Mouse (Mus musculus): Measurements from ENCODE around the gene Senp6. TPM values are rescaled to one million over a fixed set of nuclear protein-coding genes. Genes with fewer than 3 reads are reported as not detected.
"Not testable (repeated sequence)": the region's sequence is repeated elsewhere in the genome, so short reads cannot be mapped to it uniquely, and the experiment has no call there.

Senp6 gene
- polyA plus RNA-seq, 1 experiment: 128 TPM

- Histone ChIP-seq H3K9me3 (replicated peaks; ENCODE audit: control insufficient read depth, insufficient read depth, low read length, poor library complexity, severe bottlenecking) (no peaks in the 10 kb centered on the region), H3K4me1 (ENCODE audit: control insufficient read depth, insufficient read depth, low read length) (peaks cover 2% of the 10 kb centered on the region), H3K36me3 (ENCODE audit: control insufficient read depth, insufficient read depth, low read length, poor library complexity, severe bottlenecking) (no peaks in the 10 kb centered on the region), H3K9ac (ENCODE audit: low read depth, poor library complexity, severe bottlenecking) (no peak overlapping the region), H3K27ac (ENCODE audit: insufficient read depth, low read length) (no peak overlapping the region), H3K4me3 (ENCODE audit: low read depth, low read length) (no peak overlapping the region), H3K27me3 (ENCODE audit: control insufficient read depth, insufficient read depth, low read length, poor library complexity, severe bottlenecking) (no peaks in the 10 kb centered on the region)
- TF ChIP-seq CTCF (IDR thresholded peaks at IDR 0.05; ENCODE audit: low read depth, low read length) (no peak), POLR2A (IDR thresholded peaks at IDR 0.05; ENCODE audit: insufficient read depth, low read length) (no peak), EP300 (IDR thresholded peaks at IDR 0.05; ENCODE audit: insufficient read depth, low read depth, low read length) (no peak)
Measured at GRCm38 (mm10) chr9:80085665-80086064, 19.0 kb downstream of the Senp6 start.

- not testable (repeated sequence) for H3K27me3 ChIP-seq (ENCODE audit: control insufficient read depth, insufficient read depth, low read length, poor library complexity, severe bottlenecking); H3K9me3 ChIP-seq (replicated peaks; ENCODE audit: control insufficient read depth, insufficient read depth, low read length, poor library complexity, severe bottlenecking); H3K27ac ChIP-seq (ENCODE audit: insufficient read depth, low read length); H3K9ac ChIP-seq (ENCODE audit: low read depth, poor library complexity, severe bottlenecking); H3K36me3 ChIP-seq (ENCODE audit: control insufficient read depth, insufficient read depth, low read length, poor library complexity, severe bottlenecking); H3K4me1 ChIP-seq (ENCODE audit: control insufficient read depth, insufficient read depth, low read length); H3K4me3 ChIP-seq (ENCODE audit: low read depth, low read length)
Measured at GRCm38 (mm10) chr9:80086272-80086966, 19.7 kb downstream of the Senp6 start.

GRCm38 (mm10) chr9:80089409-80089808 is 22.7 kb downstream of the Senp6 start:
- H3K4me1 ChIP-seq (ENCODE audit: control insufficient read depth, insufficient read depth, low read length): no peaks in the 10 kb centered on the region
- H3K27me3 ChIP-seq (ENCODE audit: control insufficient read depth, insufficient read depth, low read length, poor library complexity, severe bottlenecking): no peaks in the 10 kb centered on the region
- no peak overlapping the region for H3K27ac ChIP-seq (ENCODE audit: insufficient read depth, low read length)
- no peak overlapping the region for H3K4me3 ChIP-seq (ENCODE audit: low read depth, low read length)
- H3K9ac ChIP-seq (ENCODE audit: low read depth, poor library complexity, severe bottlenecking): no peak overlapping the region
- TF ChIP-seq EP300 (IDR thresholded peaks at IDR 0.05; ENCODE audit: insufficient read depth, low read depth, low read length): no peak
- no peak for TF ChIP-seq POLR2A (IDR thresholded peaks at IDR 0.05; ENCODE audit: insufficient read depth, low read length)
- no peak for TF ChIP-seq CTCF (IDR thresholded peaks at IDR 0.05; ENCODE audit: low read depth, low read length)
- H3K9me3 ChIP-seq (replicated peaks; ENCODE audit: control insufficient read depth, insufficient read depth, low read length, poor library complexity, severe bottlenecking): no peaks in the 10 kb centered on the region
- peaks cover 2% of the 10 kb centered on the region; the same call in 1 of the 2 replicates for H3K36me3 ChIP-seq (ENCODE audit: control insufficient read depth, insufficient read depth, low read length, poor library complexity, severe bottlenecking)

GRCm38 (mm10) chr9:80096325-80096724 is 29.6 kb downstream of the Senp6 start:
- no peak overlapping the region for H3K4me3 ChIP-seq (ENCODE audit: low read depth, low read length)
- H3K9me3 ChIP-seq (replicated peaks; ENCODE audit: control insufficient read depth, insufficient read depth, low read length, poor library complexity, severe bottlenecking): no peaks in the 10 kb centered on the region
- no peak overlapping the region for H3K9ac ChIP-seq (ENCODE audit: low read depth, poor library complexity, severe bottlenecking)
- H3K36me3 ChIP-seq (ENCODE audit: control insufficient read depth, insufficient read depth, low read length, poor library complexity, severe bottlenecking): peaks cover 2% of the 10 kb centered on the region; the same call in 1 of the 2 replicates
- TF ChIP-seq CTCF (IDR thresholded peaks at IDR 0.05; ENCODE audit: low read depth, low read length) (no peak), EP300 (IDR thresholded peaks at IDR 0.05; ENCODE audit: insufficient read depth, low read depth, low read length) (no peak), POLR2A (IDR thresholded peaks at IDR 0.05; ENCODE audit: insufficient read depth, low read length) (no peak)
- no peaks in the 10 kb centered on the region for H3K4me1 ChIP-seq (ENCODE audit: control insufficient read depth, insufficient read depth, low read length)
- H3K27me3 ChIP-seq (ENCODE audit: control insufficient read depth, insufficient read depth, low read length, poor library complexity, severe bottlenecking): no peaks in the 10 kb centered on the region
- no peak overlapping the region for H3K27ac ChIP-seq (ENCODE audit: insufficient read depth, low read length)

- Histone ChIP-seq H3K4me3 (ENCODE audit: low read depth, low read length) (no peak overlapping the region), H3K4me1 (ENCODE audit: control insufficient read depth, insufficient read depth, low read length) (no peaks in the 10 kb centered on the region), H3K36me3 (ENCODE audit: control insufficient read depth, insufficient read depth, low read length, poor library complexity, severe bottlenecking) (peaks cover 3% of the 10 kb centered on the region), H3K27me3 (ENCODE audit: control insufficient read depth, insufficient read depth, low read length, poor library complexity, severe bottlenecking) (no peaks in the 10 kb centered on the region), H3K9me3 (replicated peaks; ENCODE audit: control insufficient read depth, insufficient read depth, low read length, poor library complexity, severe bottlenecking) (no peaks in the 10 kb centered on the region), H3K9ac (ENCODE audit: low read depth, poor library complexity, severe bottlenecking) (no peak overlapping the region), H3K27ac (ENCODE audit: insufficient read depth, low read length) (no peak overlapping the region)
- no peak for TF ChIP-seq EP300 (IDR thresholded peaks at IDR 0.05; ENCODE audit: insufficient read depth, low read depth, low read length)
- no peak for TF ChIP-seq POLR2A (IDR thresholded peaks at IDR 0.05; ENCODE audit: insufficient read depth, low read length)
- TF ChIP-seq CTCF (IDR thresholded peaks at IDR 0.05; ENCODE audit: low read depth, low read length): no peak
Measured at GRCm38 (mm10) chr9:80145992-80146587, 79.4 kb downstream of the Senp6 start.

- H3K4me3 ChIP-seq (ENCODE audit: low read depth, low read length): no peak overlapping the region
- H3K9me3 ChIP-seq (replicated peaks; ENCODE audit: control insufficient read depth, insufficient read depth, low read length, poor library complexity, severe bottlenecking): no peaks in the 10 kb centered on the region
- H3K27me3 ChIP-seq (ENCODE audit: control insufficient read depth, insufficient read depth, low read length, poor library complexity, severe bottlenecking): no peaks in the 10 kb centered on the region
- no peak for TF ChIP-seq POLR2A (IDR thresholded peaks at IDR 0.05; ENCODE audit: insufficient read depth, low read length)
- TF ChIP-seq EP300 (IDR thresholded peaks at IDR 0.05; ENCODE audit: insufficient read depth, low read depth, low read length): no peak
- TF ChIP-seq CTCF (IDR thresholded peaks at IDR 0.05; ENCODE audit: low read depth, low read length): no peak
- no peaks in the 10 kb centered on the region for H3K4me1 ChIP-seq (ENCODE audit: control insufficient read depth, insufficient read depth, low read length)
- no peaks in the 10 kb centered on the region for H3K36me3 ChIP-seq (ENCODE audit: control insufficient read depth, insufficient read depth, low read length, poor library complexity, severe bottlenecking)
- H3K27ac ChIP-seq (ENCODE audit: insufficient read depth, low read length): no peak overlapping the region
- H3K9ac ChIP-seq (ENCODE audit: low read depth, poor library complexity, severe bottlenecking): no peak overlapping the region
Measured at GRCm38 (mm10) chr9:80149594-80149993, 82.9 kb downstream of the Senp6 start.
